ENCODE assay signal across 11 mouse cellular contexts in the genomic region with DNA sequence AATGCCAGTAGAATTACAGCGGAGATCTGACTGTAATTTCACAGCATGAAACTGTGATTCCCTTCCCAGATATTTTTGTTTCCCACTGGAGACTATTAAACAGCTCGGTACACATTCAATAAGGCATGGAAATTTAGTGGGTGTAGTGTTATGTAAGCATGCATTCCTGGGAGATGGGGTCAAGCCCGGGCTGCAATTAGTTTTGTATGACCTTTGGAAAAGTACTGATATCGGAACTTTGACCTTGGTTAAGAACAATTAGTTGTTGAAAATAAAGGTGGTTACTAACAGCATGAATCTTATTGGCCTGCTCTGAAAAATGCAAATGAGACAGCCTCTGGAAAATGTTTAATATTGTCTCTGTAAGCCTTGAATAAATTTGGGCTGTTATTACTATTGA.
"Had no signal": no experiment of that assay in that cellular context is flagged by ENCODE, and none has a peak within 500 bp of the region (broad histone marks: within the 10 kb centered on the region; RNA-seq: fewer than 3 reads in every experiment).

No protein-coding gene starts in this region.

- ATAC-seq: intestine, embryonic 15.5 days; lung, postnatal 0 days; midbrain, embryonic 13.5 days had no signal

- H3K9ac ChIP-seq: intestine, embryonic 15.5 days; limb, embryonic 12.5 days; liver, embryonic 15.5 days; midbrain, embryonic 13.5 days; stomach, embryonic 15.5 days had no signal

- H3K9me3 ChIP-seq: intestine, embryonic 15.5 days; limb, embryonic 12.5 days; liver, embryonic 15.5 days; midbrain, embryonic 13.5 days; stomach, embryonic 15.5 days had no signal

- H3K27ac ChIP-seq: intestine, embryonic 15.5 days; layer of hippocampus, adult 2 months; limb, embryonic 12.5 days; liver, embryonic 15.5 days; midbrain, embryonic 13.5 days; stomach, embryonic 15.5 days had no signal

- H3K4me1 ChIP-seq: intestine, embryonic 15.5 days; limb, embryonic 12.5 days; midbrain, embryonic 13.5 days; stomach, embryonic 15.5 days had no signal

- H3K4me3 ChIP-seq: intestine, embryonic 15.5 days; layer of hippocampus, adult 2 months; limb, embryonic 12.5 days; liver, embryonic 15.5 days; midbrain, embryonic 13.5 days; stomach, embryonic 15.5 days had no signal

- H3K27me3 ChIP-seq: intestine, embryonic 15.5 days; limb, embryonic 12.5 days; liver, embryonic 15.5 days; midbrain, embryonic 13.5 days; stomach, embryonic 15.5 days had no signal

- H3K4me2 ChIP-seq: intestine, embryonic 15.5 days; limb, embryonic 12.5 days; liver, embryonic 15.5 days; midbrain, embryonic 13.5 days; stomach, embryonic 15.5 days had no signal

- DNase-seq: liver; lung, adult 2 months; lung, postnatal 36 days; right cerebral cortex, postnatal 14 days had no signal
